Mouse (Mus musculus) lung, embryonic 15.5 days (tissue): Measurements from ENCODE around the gene Nbeal2. TPM values are rescaled to one million over a fixed set of nuclear protein-coding genes. Genes with fewer than 3 reads are reported as not detected.

Experiments
- ATAC-seq: fragments of 200-750 bp; cut with Nextera tagmentation; 2 replicates; pipeline ENCODE4 v1.8.0; 2017; ENCODE audit warnings: moderate number of reproducible peaks, borderline replicate concordance; ENCODE audit not compliant: low FRiP score, low TSS enrichment; ENCODE audit errors: extremely low read depth
- H3K27ac ChIP-seq: fragments of 300-500 bp; sonication (generic); 2 replicates; pipeline ENCODE4 v1.5.1; 2015; ENCODE audit warnings: moderate library complexity, mild to moderate bottlenecking, inconsistent platforms
- H3K27me3 ChIP-seq: fragments of 300-500 bp; sonication (generic); 2 replicates; pipeline ENCODE4 v1.6.1; 2015; ENCODE audit warnings: inconsistent platforms
- H3K36me3 ChIP-seq: fragments of 300-500 bp; sonication (generic); 2 replicates; pipeline ENCODE4 v1.6.1; 2015; ENCODE audit warnings: inconsistent platforms
- H3K4me1 ChIP-seq: fragments of 300-500 bp; sonication (generic); 2 replicates; pipeline ENCODE4 v1.6.1; 2015; ENCODE audit warnings: inconsistent platforms
- H3K4me2 ChIP-seq: fragments of 300-500 bp; sonication (generic); 2 replicates; pipeline ENCODE4 v1.6.1; 2015; ENCODE audit warnings: inconsistent platforms, mild to moderate bottlenecking, moderate library complexity
- H3K4me3 ChIP-seq: fragments of 300-500 bp; sonication (generic); 2 replicates; pipeline ENCODE4 v1.5.1; 2015; ENCODE audit warnings: mild to moderate bottlenecking, inconsistent platforms
- H3K9ac ChIP-seq: fragments of 300-500 bp; sonication (generic); 2 replicates; pipeline ENCODE4 v1.6.1; 2015; ENCODE audit warnings: inconsistent platforms
- H3K9me3 ChIP-seq: fragments of 300-500 bp; sonication (generic); 2 replicates; pipeline ENCODE4 v1.6.1; 2016; ENCODE audit warnings: inconsistent platforms
- WGBS: fragments of 180-500 bp; shearing (Covaris S2); methylation state at CpG from one replicate; pipeline ENCODE4 v1.1.7; 2015; 5-methylcytosine and 5-hydroxymethylcytosine counted together
- microRNA-seq: library from miRNA; unstranded; fragments of <30 nt; microRNA quantifications from one replicate; pipeline ENCODE4, GENCODE M21; 2016
- polyA plus RNA-seq: library from polyadenylated mRNA; unstranded; fragments of >200 nt; fragmentation: Nextera tagmentation; extraction: Ambion mirVana; gene quantifications from 2 replicates; pipeline ENCODE4 v1.2.1, GENCODE M21; 2015

Nbeal2 gene
- polyA plus RNA-seq, 1 experiment from 2014 or later: 4.2 TPM

DNA sequence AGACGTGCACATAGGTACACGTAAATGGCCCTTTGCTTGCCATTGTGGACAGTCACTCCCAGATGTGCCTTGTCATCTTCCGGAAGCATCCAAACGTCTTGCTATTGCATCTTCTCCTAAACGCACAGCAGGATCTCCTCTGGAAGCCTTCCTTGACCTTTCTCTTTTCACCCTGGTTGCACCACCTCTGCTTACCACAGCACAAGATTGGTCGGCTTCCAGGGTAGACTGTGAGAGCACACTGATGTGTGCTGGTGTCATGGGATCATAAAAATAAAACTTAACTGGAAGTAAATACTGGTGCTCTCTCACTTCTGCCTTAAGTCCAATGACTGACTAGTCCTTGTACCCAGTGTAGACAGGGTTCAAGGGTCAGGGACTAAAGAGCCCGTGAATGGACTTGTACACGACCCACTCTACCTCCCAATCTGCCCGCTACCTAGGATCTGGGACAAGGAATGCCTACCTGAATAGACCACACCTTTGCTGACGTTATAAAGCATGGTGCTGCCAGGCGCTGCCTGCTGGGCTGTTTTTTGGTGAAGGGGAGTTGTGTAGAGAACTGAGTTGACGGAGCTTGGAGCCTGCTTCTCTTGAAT is 31.2 kb downstream of the Nbeal2 start:
- no peak for ATAC-seq
- Histone ChIP-seq H3K27me3 (no peaks in the 10 kb centered on the region), H3K36me3 (peaks cover 37% of the 10 kb centered on the region), H3K9me3 (no peaks in the 10 kb centered on the region), H3K27ac (no peak overlapping the region), H3K4me3 (no peak overlapping the region), H3K4me2 (no peak overlapping the region), H3K4me1 (peaks cover 18% of the 10 kb centered on the region), H3K9ac (no peak overlapping the region)
- WGBS: 68% methylated on average over 12 of the region's 12 CpGs

DNA sequence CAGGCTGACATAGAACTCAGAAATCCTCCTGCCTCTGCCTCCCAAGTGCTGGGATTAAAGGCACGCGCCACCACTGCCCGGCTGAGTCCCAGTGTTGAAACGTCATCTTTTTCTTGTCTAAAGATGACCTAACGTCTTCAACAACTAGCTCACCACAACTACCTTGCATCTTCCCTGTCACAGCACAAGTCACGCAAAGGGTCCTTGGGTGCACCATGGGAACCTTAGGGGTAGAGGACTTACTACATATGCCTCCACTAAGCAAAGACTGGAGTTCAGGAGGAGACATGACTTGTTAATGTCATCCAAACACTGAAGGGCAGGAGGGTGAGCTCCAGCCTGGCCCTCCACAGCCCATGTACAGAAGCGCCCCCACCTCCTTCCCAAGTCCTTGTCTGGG is 33.3 kb downstream of the Nbeal2 start:
- 92% methylated on average over 7 of the region's 7 CpGs for WGBS
- no peak overlapping the region for H3K27ac ChIP-seq

DNA sequence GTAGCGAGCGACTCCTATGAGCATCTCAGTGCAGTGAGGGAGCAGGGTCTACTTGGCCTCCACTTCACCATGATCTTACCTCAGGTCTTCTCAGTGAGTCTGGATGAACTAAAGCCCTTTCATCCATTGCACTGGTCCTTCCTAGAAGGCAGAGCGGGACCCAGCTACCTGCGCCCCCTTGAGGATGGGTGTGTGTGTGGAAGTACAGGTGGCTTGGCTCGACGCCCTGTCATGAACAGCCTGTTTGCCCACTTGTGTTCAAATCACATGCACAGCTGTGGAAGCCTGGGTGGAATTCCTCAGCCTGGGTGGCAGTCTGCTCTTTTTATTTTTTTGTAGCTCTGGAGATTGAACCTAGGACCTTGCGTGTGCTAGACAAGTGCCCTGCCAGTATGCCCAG is 33.8 kb downstream of the Nbeal2 start:
- 70% methylated on average over 7 of the region's 7 CpGs for WGBS
- peaks cover 13% of the 10 kb centered on the region for H3K4me1 ChIP-seq
- no peak overlapping the region for H3K27ac ChIP-seq
- no peak for ATAC-seq
- H3K9me3 ChIP-seq: no peaks in the 10 kb centered on the region
- H3K27me3 ChIP-seq: no peaks in the 10 kb centered on the region
- peaks cover 53% of the 10 kb centered on the region for H3K36me3 ChIP-seq
- H3K9ac ChIP-seq: no peak overlapping the region
- H3K4me3 ChIP-seq: no peak overlapping the region
- no peak overlapping the region for H3K4me2 ChIP-seq

More for the DNA sequence above, 33.3 kb downstream of the Nbeal2 start:
- Histone ChIP-seq H3K9ac (no peak overlapping the region), H3K4me2 (no peak overlapping the region), H3K4me1 (peaks cover 18% of the 10 kb centered on the region), H3K36me3 (peaks cover 48% of the 10 kb centered on the region), H3K4me3 (no peak overlapping the region), H3K9me3 (no peaks in the 10 kb centered on the region), H3K27me3 (no peaks in the 10 kb centered on the region)
- no peak for ATAC-seq

DNA sequence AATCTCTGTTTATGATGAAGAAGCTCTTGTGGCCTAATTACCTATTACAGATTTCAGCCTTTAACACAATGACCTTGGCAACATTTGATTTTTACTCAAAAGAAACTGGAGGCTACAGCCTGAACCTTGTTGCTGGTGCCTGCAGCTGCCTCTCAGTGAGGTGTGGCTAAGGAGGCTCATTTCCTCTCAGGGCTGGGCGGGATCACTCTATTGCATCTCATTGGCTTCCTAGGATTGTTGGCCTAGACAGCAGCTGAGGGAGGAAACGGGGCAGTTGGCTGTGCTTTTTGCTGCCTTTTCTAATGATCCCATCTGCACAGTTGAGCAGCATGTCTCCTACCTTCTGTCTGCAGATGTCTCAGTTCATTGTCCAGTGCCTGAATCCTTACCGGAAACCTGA is 36.9 kb downstream of the Nbeal2 start:
- ATAC-seq: no peak
- WGBS: 73% methylated on average over 3 of the region's 3 CpGs

DNA sequence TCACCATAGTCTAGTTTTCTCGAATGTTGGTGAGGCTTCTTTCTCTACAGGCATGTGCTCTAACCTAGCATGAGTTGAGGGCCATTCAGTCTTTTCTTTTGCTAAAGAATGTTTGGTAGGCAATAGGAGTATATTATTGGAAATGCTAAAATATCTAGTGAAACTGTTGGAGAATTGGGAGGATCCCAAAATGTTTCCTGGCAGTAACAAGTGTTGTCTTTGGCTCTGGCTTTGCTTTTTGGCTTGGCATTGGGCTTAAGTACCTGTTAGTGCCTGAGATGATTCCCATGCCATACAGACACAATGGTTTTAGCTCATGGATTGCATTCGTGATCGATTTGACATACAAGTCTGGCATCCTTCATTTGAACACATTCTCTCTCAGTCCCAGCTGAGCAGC is 42.5 kb downstream of the Nbeal2 start:
- H3K36me3 ChIP-seq: peaks cover 43% of the 10 kb centered on the region
- WGBS: 81% methylated on average over 3 of the region's 3 CpGs

More for the DNA sequence above, 36.9 kb downstream of the Nbeal2 start:
- no peak overlapping the region for H3K4me2 ChIP-seq
- no peak overlapping the region for H3K4me3 ChIP-seq
- H3K27me3 ChIP-seq: no peaks in the 10 kb centered on the region
- no peak overlapping the region for H3K27ac ChIP-seq
- H3K36me3 ChIP-seq: peaks cover 66% of the 10 kb centered on the region
- H3K9ac ChIP-seq: no peak overlapping the region
- no peaks in the 10 kb centered on the region for H3K4me1 ChIP-seq
- no peaks in the 10 kb centered on the region for H3K9me3 ChIP-seq

DNA sequence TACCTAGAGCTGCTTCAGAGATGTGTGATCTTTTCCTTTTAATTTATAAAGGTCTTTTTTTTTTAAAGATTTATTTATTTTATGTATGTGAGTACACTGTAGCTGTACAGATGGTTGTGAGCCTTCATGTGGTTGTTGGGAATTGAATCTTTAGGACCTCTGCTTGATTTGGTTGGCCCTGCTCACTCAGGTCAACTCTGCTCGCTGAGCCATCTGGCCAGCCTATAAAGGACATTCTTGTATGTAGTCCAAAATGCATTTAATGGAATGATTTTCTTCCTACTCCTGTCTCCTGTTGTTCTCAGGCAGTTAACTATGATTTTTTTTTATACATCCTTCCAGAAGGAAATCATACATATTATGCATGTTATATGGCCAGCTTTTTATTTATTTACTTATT is 70.4 kb downstream of the Nbeal2 start:
- no peak overlapping the region for H3K27ac ChIP-seq
- no peak overlapping the region for H3K9ac ChIP-seq
- ATAC-seq: no peak
- H3K36me3 ChIP-seq: peaks cover 12% of the 10 kb centered on the region
- no peaks in the 10 kb centered on the region for H3K27me3 ChIP-seq
- no peaks in the 10 kb centered on the region for H3K9me3 ChIP-seq
- WGBS: 72% methylated on average over 1 of the region's 1 CpGs
- no peak overlapping the region for H3K4me3 ChIP-seq
- no peaks in the 10 kb centered on the region for H3K4me1 ChIP-seq
- H3K4me2 ChIP-seq: no peak overlapping the region

More for the DNA sequence above, 42.5 kb downstream of the Nbeal2 start:
- H3K9me3 ChIP-seq: no peaks in the 10 kb centered on the region
- no peak overlapping the region for H3K4me3 ChIP-seq
- H3K4me1 ChIP-seq: no peaks in the 10 kb centered on the region
- no peak overlapping the region for H3K27ac ChIP-seq
- ATAC-seq: no peak
- H3K4me2 ChIP-seq: no peak overlapping the region
- H3K27me3 ChIP-seq: no peaks in the 10 kb centered on the region
- H3K9ac ChIP-seq: no peak overlapping the region

DNA sequence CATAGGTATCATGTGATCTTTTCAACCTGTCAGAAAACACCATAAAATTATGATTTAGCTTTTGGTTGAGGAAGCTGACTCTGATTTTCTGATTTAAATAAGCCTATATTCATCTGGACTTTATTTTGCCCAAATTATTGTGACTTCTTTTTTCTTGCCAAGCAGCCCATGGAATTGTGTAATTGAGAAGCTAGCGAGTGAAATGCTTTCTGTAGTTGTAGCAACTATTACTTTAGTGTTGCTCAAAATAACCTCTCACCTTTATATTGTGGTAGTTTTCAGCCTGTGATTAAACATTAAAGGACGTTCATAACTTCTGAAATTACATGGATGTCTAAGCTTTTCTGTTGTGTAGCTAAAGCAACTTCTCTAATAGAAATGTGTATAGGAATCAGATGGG is 71.8 kb downstream of the Nbeal2 start:
- no peak overlapping the region for H3K27ac ChIP-seq
- H3K36me3 ChIP-seq: peaks cover 22% of the 10 kb centered on the region
- ATAC-seq: no peak
- no peak overlapping the region for H3K4me2 ChIP-seq
- H3K27me3 ChIP-seq: no peaks in the 10 kb centered on the region
- H3K9ac ChIP-seq: no peak overlapping the region
- H3K9me3 ChIP-seq: no peaks in the 10 kb centered on the region
- H3K4me1 ChIP-seq: no peaks in the 10 kb centered on the region
- no peak overlapping the region for H3K4me3 ChIP-seq
- 92% methylated on average over 2 of the region's 2 CpGs for WGBS

Small RNAs within 50 kb of the gene (microRNA-seq; reads per million reads assigned to microRNA genes)
- gene Mir8107: not detected

Other genes with a start within 250 kb of the Nbeal2 start
- gene Ptpn23, start 245.9 kb downstream of the Nbeal2 start, polyA plus RNA-seq: 16.2 and 19.1 TPM in 2 replicates
- gene Ngp, start 234.4 kb downstream of the Nbeal2 start, polyA plus RNA-seq: 2.9 and 3.7 TPM in 2 replicates
- 7.6 and 8.9 TPM in 2 replicates for gene Klhl18, start 177.5 kb downstream of the Nbeal2 start, polyA plus RNA-seq
- gene Kif9, start 177.2 kb downstream of the Nbeal2 start, polyA plus RNA-seq: 1.4 and 1.8 TPM in 2 replicates
- 33.0 and 33.4 TPM in 2 replicates for gene Setd2, start 121.6 kb downstream of the Nbeal2 start, polyA plus RNA-seq
- gene Nradd, start 29.7 kb downstream of the Nbeal2 start, polyA plus RNA-seq: 51.2 and 55.6 TPM in 2 replicates
- gene Ccdc12, start 2.3 kb upstream of the Nbeal2 start, polyA plus RNA-seq: 151 TPM in 2 replicates
- gene Myl3, start 87.7 kb upstream of the Nbeal2 start, polyA plus RNA-seq: 19.8 and 68.6 TPM in 2 replicates
- 78.8 and 79.7 TPM in 2 replicates for gene Pth1r, start 93.0 kb upstream of the Nbeal2 start, polyA plus RNA-seq
- not detected in 2 replicates for gene Prss42, start 144.0 kb upstream of the Nbeal2 start, polyA plus RNA-seq
- not detected in 2 replicates for gene Prss44, start 159.8 kb upstream of the Nbeal2 start, polyA plus RNA-seq
- gene Prss43, start 172.5 kb upstream of the Nbeal2 start, polyA plus RNA-seq: not detected in 2 replicates
- not detected in 2 replicates for gene Prss45, start 180.4 kb upstream of the Nbeal2 start, polyA plus RNA-seq
- gene Prss46, start 190.3 kb upstream of the Nbeal2 start, polyA plus RNA-seq: not detected in 2 replicates
- gene Prss50, start 203.8 kb upstream of the Nbeal2 start, polyA plus RNA-seq: 0.14 TPM in 1 of 2 replicates, not detected in the other
- gene Als2cl, start 225.7 kb upstream of the Nbeal2 start, polyA plus RNA-seq: 5.9 and 8.7 TPM in 2 replicates
- 1.1 and 1.3 TPM in 2 replicates for gene Tmie, start 226.0 kb upstream of the Nbeal2 start, polyA plus RNA-seq